Mouse (Mus musculus): ENCODE results near the gene Saxo1. TPM values are rescaled to one million over a fixed set of nuclear protein-coding genes. Genes with fewer than 3 reads are reported as not detected.

Gene Saxo1
- polyA plus RNA-seq, 1 experiment from 2014 or later: not detected

GRCm38 (mm10) chr4:86416401-86417025, 141.6 kb downstream of the Saxo1 start:
- H3K4me2 ChIP-seq: no peak overlapping the region
- H3K27ac ChIP-seq (replicated peaks): no peak overlapping the region
- ATAC-seq (ENCODE audit: insufficient read depth): no peak
- 62% methylated on average over 15 of the region's 15 CpGs for WGBS (ENCODE audit: insufficient replicate concordance)
- H3K9ac ChIP-seq: no peak overlapping the region
- no peaks in the 10 kb centered on the region for H3K4me1 ChIP-seq (replicated peaks)
- no peaks in the 10 kb centered on the region for H3K9me3 ChIP-seq (replicated peaks)
- no peaks in the 10 kb centered on the region for H3K27me3 ChIP-seq
- no peaks in the 10 kb centered on the region for H3K36me3 ChIP-seq (replicated peaks)
- no peak overlapping the region for H3K4me3 ChIP-seq (replicated peaks)

GRCm38 (mm10) chr4:86413388-86413787, 144.7 kb downstream of the Saxo1 start:
- H3K27ac ChIP-seq (replicated peaks): no peak overlapping the region
- no peak overlapping the region for H3K4me3 ChIP-seq (replicated peaks)
- H3K36me3 ChIP-seq (replicated peaks): no peaks in the 10 kb centered on the region
- no peak overlapping the region for H3K9ac ChIP-seq
- 39% methylated on average over 3 of the region's 3 CpGs for WGBS (ENCODE audit: insufficient replicate concordance)
- no peaks in the 10 kb centered on the region for H3K4me1 ChIP-seq (replicated peaks)
- no peaks in the 10 kb centered on the region for H3K9me3 ChIP-seq (replicated peaks)
- no peak for ATAC-seq (ENCODE audit: insufficient read depth)
- H3K27me3 ChIP-seq: no peaks in the 10 kb centered on the region
- no peak overlapping the region for H3K4me2 ChIP-seq

GRCm38 (mm10) chr4:86410946-86411345, 147.2 kb downstream of the Saxo1 start:
- no peak for ATAC-seq (ENCODE audit: insufficient read depth)
- H3K4me2 ChIP-seq: no peak overlapping the region
- no peaks in the 10 kb centered on the region for H3K4me1 ChIP-seq (replicated peaks)
- no peaks in the 10 kb centered on the region for H3K27me3 ChIP-seq
- H3K36me3 ChIP-seq (replicated peaks): no peaks in the 10 kb centered on the region
- no peak overlapping the region for H3K4me3 ChIP-seq (replicated peaks)
- H3K27ac ChIP-seq (replicated peaks): no peak overlapping the region
- 75% methylated on average over 3 of the region's 3 CpGs for WGBS (ENCODE audit: insufficient replicate concordance)
- no peak overlapping the region for H3K9ac ChIP-seq
- no peaks in the 10 kb centered on the region for H3K9me3 ChIP-seq (replicated peaks)

GRCm38 (mm10) chr4:86408421-86408820, 149.7 kb downstream of the Saxo1 start:
- H3K36me3 ChIP-seq (replicated peaks): no peaks in the 10 kb centered on the region
- H3K9me3 ChIP-seq (replicated peaks): no peaks in the 10 kb centered on the region
- no peak overlapping the region for H3K27ac ChIP-seq (replicated peaks)
- ATAC-seq (ENCODE audit: insufficient read depth): no peak
- no peak overlapping the region for H3K9ac ChIP-seq
- H3K4me1 ChIP-seq (replicated peaks): no peaks in the 10 kb centered on the region
- H3K27me3 ChIP-seq: no peaks in the 10 kb centered on the region
- no peak overlapping the region for H3K4me3 ChIP-seq (replicated peaks)
- H3K4me2 ChIP-seq: no peak overlapping the region
- whole genome bisulfite sequencing (ENCODE audit: insufficient replicate concordance): 71% methylated on average over 9 of the region's 9 CpGs

GRCm38 (mm10) chr4:86407200-86407527, 151.0 kb downstream of the Saxo1 start:
- Histone ChIP-seq H3K9me3 (replicated peaks) (no peaks in the 10 kb centered on the region), H3K9ac (no peak overlapping the region), H3K27me3 (no peaks in the 10 kb centered on the region), H3K4me2 (no peak overlapping the region), H3K4me3 (replicated peaks) (no peak overlapping the region), H3K4me1 (replicated peaks) (no peaks in the 10 kb centered on the region), H3K27ac (replicated peaks) (no peak overlapping the region), H3K36me3 (replicated peaks) (no peaks in the 10 kb centered on the region)
- ATAC-seq (ENCODE audit: insufficient read depth): no peak
- 53% methylated on average over 3 of the region's 3 CpGs for WGBS (ENCODE audit: insufficient replicate concordance)

- Histone ChIP-seq H3K27ac (replicated peaks) (no peak overlapping the region), H3K9ac (no peak overlapping the region), H3K4me2 (no peak overlapping the region), H3K9me3 (replicated peaks) (no peaks in the 10 kb centered on the region), H3K4me3 (replicated peaks) (no peak overlapping the region), H3K36me3 (replicated peaks) (no peaks in the 10 kb centered on the region), H3K27me3 (no peaks in the 10 kb centered on the region), H3K4me1 (replicated peaks) (no peaks in the 10 kb centered on the region)
- ATAC-seq (ENCODE audit: insufficient read depth): no peak
- WGBS (ENCODE audit: insufficient replicate concordance): 51% methylated on average over 7 of the region's 7 CpGs
Observed at GRCm38 (mm10) chr4:86406501-86407199, 151.5 kb downstream of the Saxo1 start.

GRCm38 (mm10) chr4:86401116-86401515, 157.0 kb downstream of the Saxo1 start:
- no peak overlapping the region for H3K9ac ChIP-seq
- H3K36me3 ChIP-seq (replicated peaks): no peaks in the 10 kb centered on the region
- no peak overlapping the region for H3K4me3 ChIP-seq (replicated peaks)
- H3K27me3 ChIP-seq: no peaks in the 10 kb centered on the region
- no peaks in the 10 kb centered on the region for H3K9me3 ChIP-seq (replicated peaks)
- H3K27ac ChIP-seq (replicated peaks): no peak overlapping the region
- H3K4me2 ChIP-seq: no peak overlapping the region
- 45% methylated on average over 3 of the region's 3 CpGs for WGBS (ENCODE audit: insufficient replicate concordance)
- no peak for ATAC-seq (ENCODE audit: insufficient read depth)
- H3K4me1 ChIP-seq (replicated peaks): no peaks in the 10 kb centered on the region

- H3K9ac ChIP-seq: no peak overlapping the region
- no peak for ATAC-seq (ENCODE audit: insufficient read depth)
- no peaks in the 10 kb centered on the region for H3K4me1 ChIP-seq (replicated peaks)
- no peaks in the 10 kb centered on the region for H3K36me3 ChIP-seq (replicated peaks)
- no peak overlapping the region for H3K4me2 ChIP-seq
- H3K4me3 ChIP-seq (replicated peaks): no peak overlapping the region
- H3K27ac ChIP-seq (replicated peaks): no peak overlapping the region
- H3K27me3 ChIP-seq: no peaks in the 10 kb centered on the region
- WGBS (ENCODE audit: insufficient replicate concordance): 42% methylated on average over 2 of the region's 2 CpGs
- H3K9me3 ChIP-seq (replicated peaks): no peaks in the 10 kb centered on the region
Observed at GRCm38 (mm10) chr4:86397470-86397869, 160.7 kb downstream of the Saxo1 start.

GRCm38 (mm10) chr4:86396672-86397288, 161.3 kb downstream of the Saxo1 start:
- Histone ChIP-seq H3K4me3 (replicated peaks) (no peak overlapping the region), H3K4me1 (replicated peaks) (no peaks in the 10 kb centered on the region), H3K27ac (replicated peaks) (no peak overlapping the region), H3K9me3 (replicated peaks) (no peaks in the 10 kb centered on the region), H3K9ac (no peak overlapping the region), H3K4me2 (no peak overlapping the region), H3K27me3 (no peaks in the 10 kb centered on the region), H3K36me3 (replicated peaks) (no peaks in the 10 kb centered on the region)
- 41% methylated on average over 7 of the region's 7 CpGs for WGBS (ENCODE audit: insufficient replicate concordance)
- ATAC-seq (ENCODE audit: insufficient read depth): no peak

- WGBS (ENCODE audit: insufficient replicate concordance): 59% methylated on average over 6 of the region's 6 CpGs
- Histone ChIP-seq H3K4me3 (replicated peaks) (no peak overlapping the region), H3K9me3 (replicated peaks) (no peaks in the 10 kb centered on the region), H3K4me2 (no peak overlapping the region), H3K27me3 (no peaks in the 10 kb centered on the region), H3K4me1 (replicated peaks) (no peaks in the 10 kb centered on the region), H3K27ac (replicated peaks) (no peak overlapping the region), H3K36me3 (replicated peaks) (no peaks in the 10 kb centered on the region), H3K9ac (no peak overlapping the region)
- ATAC-seq (ENCODE audit: insufficient read depth): no peak
Observed at GRCm38 (mm10) chr4:86395636-86396035, 162.5 kb downstream of the Saxo1 start.

Measured in liver, embryonic 15.5 days (tissue).